Mouse (Mus musculus): Measurements from ENCODE around the gene Zfp644.
"Not testable (repeated sequence)": the region's sequence is repeated elsewhere in the genome, so short reads cannot be mapped to it uniquely, and the experiment has no call there.

Gene Zfp644

DNA sequence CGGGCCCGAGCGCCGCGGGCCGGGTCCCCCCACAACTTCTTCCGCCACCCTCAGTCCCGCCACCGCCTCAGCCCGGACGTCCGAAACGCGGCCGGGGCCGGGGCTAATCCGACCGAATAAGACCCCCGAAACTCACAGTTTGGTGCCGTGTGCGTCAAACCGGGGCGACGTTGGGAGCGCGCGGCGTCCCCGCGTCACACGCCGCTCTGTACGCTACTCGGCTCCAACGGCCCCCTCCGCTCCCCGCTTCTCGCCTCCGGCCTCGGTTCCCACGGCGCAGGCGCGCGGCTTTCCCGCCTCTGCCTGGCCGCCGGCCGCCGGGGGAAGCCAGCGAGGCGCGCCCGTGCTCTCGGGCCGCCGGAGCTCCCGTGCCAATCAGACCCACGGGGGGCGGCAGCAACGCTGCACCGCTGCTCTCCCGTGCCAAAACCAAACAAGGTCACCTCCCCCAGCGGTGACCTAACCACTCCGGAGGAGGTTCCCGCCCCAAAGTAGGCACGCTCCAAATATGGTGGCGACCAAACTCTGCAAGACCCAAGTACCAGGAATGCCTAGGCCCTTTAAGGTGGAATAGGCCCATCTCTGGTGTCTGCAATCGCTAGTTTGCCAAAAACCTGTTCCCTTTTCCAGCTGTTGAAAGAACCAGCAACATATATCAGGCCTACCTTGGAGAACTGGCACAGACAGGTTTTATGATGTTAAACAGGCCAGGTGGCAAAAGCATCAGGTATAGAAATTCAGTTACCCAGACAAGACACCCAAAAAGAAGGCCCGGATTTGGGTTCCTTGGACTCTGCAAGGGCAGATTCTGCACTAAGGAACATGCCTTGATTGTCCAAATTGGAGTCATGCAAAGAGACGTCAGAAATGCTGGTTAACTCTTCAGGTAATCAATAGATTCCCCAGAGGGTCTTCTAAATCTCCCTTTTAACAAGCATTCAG, at the start of gene Zfp644:
Gene Zfp644, minus strand, starts transcription at position 892 of the 942 bp plus-strand sequence.
- peak; percentile 93 for DNase-seq

DNA sequence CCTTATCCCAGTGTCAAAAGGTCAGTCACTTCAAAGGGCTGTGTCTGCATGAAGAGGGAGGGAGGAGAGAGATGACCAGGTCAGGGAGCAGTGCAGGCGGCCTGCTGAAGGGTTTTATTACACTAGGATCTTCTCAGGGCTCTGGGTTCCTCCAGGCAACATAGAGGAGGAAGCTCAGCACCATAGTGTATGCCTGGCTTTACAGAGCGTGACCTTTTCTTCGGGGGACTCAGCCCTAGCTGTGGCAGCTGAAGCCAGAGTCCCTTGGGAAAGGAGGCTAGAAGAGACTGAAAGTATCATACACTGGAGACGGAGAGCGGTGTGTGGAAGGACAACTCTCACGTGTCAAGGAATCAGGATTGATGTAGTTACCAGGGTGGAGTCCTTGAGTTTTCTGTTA, 42.6 kb upstream of the Zfp644 start:
- no peak for DNase-seq

DNA sequence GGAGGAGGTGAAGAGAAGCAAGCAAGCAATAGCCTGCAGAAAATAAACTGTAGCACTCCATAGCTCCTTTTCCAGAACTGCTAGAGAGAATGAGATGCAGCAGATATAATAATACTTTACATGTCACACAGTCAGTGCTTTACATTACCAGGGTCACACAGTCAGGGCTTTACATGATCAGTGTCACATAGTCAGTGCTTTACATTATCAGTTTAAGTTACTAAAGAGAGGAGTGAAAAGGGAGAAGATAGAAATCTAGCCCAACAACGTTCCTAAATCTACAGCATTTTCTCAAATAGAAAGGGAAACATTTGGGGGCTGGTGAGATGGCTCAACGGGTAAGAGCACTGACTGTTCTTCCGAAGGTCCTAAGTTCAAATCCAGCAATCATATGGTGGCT, 26.4 kb upstream of the Zfp644 start:
- no peak for DNase-seq

DNA sequence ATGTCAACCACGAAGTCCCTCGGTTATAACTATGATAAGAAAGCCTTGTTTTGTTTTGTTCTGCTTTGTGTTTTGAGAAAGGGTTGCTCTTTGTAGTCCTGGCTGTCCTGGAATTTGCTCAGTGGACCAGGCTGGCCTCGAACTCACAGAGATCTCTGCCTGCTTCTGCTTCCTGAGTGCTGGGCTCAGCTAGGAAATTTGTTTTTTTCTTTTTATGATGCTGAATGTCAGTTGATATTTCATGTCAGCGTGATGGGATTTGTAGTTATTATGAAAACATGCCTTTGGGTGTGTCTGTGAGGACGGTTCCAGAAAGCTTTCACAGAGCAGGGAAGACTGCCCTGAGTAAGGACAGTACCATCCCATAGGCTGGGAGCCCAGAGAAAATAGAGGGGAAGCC, 25.7 kb upstream of the Zfp644 start:
- DNase-seq = no peak

DNA sequence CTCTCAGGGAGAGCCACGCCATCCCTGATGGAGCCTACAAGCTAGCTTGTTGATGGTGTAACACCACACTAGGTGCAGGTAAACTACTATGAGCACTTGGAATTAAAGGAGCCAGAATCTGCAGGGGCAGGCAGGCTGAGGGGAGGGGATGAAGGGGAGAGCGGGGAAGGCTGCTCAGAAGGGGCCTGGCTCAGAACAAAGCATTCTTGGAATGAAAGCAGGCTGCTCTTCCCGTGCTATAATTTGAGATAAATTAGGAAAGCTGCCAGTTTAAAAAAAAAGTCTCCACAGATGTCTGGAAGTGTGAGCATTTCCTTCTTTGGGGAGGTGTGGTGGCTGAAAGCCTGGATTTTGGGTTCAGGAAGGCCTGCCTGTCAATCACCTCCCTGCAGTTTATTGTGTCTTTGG, 14.8 kb upstream of the Zfp644 start:
- peak; percentile 21 for DNase-seq

DNA sequence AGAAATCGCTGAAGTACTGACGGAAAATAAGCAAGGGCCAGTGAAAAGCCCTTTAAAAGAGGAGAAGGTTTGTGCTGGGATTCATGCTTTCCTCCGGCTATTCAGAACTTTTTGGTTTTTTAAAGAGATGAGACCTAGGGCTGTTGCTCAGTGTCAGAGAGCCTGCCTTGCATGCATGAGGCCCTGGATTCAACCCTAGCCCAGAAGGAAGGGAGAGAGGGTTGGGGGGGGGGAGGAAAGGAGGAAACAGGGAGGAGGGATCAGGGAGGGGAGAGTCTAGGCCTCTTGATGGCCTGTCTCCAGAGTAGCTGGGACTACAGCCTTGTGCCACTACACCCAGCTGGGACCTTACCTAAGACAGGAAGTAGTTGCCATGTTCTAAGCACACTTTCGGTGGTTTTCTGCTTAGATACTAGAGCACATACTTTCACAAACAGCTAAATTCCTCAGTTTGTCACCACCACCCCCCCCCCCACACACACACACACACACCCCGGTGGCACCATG, 14.2 kb upstream of the Zfp644 start:
- no peak for DNase-seq

DNA sequence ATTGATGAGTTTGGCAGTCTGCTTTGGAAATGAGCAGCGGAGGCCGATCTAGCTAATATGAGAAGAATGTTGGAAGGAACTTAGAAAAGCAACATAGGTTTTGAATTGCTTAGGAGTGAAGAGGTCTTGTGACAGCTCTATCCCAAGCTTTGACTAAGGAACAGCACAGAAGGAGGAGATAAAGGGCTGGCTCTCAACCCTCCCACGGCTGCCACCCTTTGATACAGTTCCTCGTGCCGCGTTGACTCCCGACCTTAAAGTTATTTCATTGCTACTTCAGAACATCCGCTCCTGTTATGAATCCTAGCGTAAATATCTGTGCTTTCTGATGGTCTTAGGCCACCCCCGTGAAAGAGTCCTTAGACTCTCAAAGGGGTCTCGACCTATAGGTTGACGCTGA, 13.5 kb upstream of the Zfp644 start:
- no peak for DNase-seq

DNA sequence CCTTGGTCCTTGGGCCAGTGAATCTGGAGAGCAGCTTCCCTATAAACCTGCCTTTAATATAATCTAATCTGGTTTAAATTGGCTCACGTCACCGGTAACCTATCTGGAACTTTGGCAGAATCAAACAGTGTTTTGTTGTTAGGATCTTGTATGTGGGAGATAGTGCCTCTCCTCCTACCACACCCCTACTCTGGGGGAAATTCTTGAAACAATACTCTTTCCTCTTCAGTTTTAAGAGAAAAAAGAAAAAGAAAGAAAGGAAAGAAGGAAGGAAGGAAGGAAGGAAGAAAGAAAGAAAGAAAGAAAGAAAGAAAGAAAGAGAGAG, 13.0 kb upstream of the Zfp644 start:
- no peak for DNase-seq

DNA sequence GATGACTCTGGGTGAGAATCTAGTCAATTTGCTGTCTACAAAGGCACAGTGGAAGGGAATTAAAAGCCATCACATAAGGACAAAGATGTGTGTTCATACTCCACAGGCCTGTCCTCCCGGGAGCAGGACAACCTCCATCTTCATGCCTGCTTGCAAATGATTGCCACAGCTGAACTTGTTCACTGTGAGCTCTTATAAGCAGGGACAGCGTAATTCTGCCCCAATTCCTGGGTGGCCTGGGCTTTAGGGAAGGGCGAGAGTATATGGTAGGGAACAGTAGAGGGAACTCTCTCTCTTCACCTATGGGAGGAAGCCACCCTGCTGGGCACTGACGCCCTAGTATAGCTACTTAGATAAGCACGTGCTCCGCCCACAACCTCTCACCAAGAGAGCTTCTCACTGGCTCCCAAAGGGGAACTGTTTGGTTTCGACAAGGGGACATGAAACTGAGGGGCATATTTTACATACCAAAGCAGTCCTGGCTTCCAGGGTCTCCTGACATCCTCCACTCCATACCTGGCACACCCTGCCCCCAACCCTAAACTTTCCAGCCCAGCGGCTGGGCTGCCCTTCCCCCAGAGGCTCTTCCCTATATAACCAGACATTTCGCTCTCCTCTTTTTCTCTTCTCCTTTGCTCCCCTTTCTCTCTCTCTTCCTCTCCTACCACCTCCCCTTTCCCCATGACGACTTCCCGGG, 12.4 kb upstream of the Zfp644 start:
- no peak for DNase-seq

DNA sequence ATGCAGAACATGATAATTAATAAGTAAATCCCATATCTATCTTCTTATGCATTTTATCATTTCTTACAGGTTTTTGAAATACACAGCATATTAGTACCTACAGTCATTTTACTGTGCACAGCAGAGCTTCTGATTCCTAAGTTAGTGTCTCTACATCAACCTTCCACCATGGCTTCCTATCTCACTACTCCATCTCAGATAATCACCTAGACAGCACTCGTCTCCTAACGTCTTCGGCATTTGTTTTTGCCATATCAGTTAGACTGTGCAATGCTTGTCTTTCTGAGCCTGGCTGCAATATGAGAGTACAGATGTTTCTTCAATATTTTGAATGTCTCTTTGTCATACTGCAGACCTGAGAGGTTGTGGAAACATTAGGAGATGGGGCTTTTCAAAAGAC, 9.3 kb upstream of the Zfp644 start:
- DNase-seq = no peak

DNA sequence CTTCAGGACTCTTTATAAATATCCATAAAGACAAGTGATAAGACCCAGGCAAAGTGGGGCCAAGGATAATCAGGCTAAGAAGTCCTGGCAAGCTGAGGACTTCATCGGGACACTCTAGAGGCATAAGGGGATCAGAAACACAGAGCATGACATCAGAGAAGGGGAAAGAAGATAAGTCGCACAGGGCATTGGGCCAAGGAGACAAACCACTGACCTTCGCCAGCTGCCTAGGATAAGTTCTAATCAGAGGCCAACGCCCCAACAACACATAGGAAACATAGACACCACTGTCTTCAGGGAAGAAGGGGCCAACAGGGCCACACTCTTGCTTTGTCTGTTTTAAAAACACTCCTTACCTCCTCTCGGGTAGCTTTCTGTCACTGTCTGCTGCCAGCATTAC, 8.1 kb upstream of the Zfp644 start:
- DNase-seq = no peak

DNA sequence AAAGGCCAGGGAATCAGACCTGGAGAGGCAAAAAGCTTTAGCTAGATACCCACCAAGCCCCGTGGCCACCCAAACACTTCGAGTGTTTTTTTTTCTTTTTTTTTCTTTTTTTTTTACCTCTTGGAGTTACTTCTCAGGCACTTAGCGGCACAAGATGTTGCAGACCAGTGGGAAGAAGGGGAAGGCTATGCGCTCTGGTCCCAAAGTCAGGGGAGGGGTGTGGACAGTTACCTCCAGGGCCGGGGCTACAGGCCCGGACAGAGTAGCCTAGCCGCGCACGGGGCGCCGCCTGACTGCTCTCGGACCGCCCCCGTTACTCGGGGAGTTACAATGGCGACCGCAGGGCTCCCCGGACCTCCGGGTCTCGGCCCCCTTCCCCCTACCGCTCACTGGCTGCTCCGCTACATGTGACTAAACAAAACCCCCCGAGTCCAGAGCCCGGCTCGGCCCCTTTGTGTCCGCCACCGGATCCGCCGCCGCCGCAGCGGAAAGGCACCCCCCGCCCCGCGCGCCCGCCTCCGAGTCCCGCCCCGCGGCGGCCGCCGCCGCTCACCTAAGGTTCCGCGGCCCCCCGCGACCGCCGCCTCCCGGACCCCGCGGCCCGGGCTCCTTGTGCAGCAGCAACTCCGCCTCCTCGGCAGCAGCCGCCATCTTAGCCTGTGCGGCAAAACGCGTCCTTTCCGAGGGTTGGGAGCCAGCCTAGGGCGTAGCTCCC, 1.2 kb downstream of the Zfp644 start:
- peak; percentile 85 for DNase-seq

DNA sequence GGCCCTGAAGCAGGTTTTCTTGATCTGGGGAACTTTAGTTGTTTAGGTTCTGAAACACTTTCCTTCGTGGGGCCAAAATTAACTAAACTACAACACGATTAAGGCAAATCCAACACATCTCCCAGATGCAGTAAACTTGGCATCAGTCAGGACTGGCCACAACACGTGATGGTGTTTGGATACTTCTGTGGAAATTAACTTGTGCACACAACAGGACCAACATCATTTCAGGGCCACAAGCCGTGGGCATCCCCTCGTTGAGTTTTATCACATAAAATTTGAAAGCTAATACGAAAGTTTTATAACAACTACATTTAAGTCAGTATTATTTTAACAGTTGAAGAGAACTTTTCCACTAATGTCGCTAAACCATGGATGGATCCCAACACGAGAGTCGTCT, 1.9 kb downstream of the Zfp644 start:
- no peak for DNase-seq

DNA sequence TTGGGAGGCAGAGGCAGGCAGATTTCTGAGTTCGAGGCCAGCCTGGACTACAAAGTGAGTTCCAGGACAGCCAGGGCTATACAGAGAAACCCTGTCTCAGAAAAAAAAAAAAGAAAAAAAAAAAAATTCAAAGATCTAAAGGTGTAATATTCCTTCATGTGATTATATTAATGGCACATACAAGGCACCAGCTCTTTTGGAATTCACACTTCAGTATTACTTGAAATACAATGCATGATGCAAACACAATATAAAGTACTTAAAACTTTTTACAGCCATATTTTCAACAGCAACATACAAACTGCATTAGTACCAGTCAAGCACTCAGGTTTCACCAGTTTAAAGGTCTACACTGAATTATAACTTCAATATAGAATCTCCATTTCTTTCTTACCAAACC, 2.4 kb downstream of the Zfp644 start:
- DNase-seq = no peak

DNA sequence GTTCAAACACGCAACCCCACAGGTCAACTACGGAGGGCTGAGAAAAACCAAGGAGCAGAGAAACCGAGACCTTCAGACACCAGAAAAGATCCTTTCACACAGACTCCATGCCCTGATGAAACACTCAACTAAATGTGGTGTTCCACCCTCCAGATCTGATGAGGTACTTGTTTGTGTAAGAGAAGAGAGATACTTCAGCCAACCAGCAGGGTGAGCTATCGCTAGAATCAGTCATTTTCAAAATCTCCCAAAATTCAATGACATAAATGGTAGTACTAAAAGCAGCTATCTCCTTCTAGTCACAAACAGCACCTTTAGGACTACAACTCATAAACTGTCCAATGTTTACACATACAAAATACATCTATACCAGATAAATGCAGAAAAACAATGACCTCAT, 4.1 kb downstream of the Zfp644 start:
- no peak for DNase-seq

DNA sequence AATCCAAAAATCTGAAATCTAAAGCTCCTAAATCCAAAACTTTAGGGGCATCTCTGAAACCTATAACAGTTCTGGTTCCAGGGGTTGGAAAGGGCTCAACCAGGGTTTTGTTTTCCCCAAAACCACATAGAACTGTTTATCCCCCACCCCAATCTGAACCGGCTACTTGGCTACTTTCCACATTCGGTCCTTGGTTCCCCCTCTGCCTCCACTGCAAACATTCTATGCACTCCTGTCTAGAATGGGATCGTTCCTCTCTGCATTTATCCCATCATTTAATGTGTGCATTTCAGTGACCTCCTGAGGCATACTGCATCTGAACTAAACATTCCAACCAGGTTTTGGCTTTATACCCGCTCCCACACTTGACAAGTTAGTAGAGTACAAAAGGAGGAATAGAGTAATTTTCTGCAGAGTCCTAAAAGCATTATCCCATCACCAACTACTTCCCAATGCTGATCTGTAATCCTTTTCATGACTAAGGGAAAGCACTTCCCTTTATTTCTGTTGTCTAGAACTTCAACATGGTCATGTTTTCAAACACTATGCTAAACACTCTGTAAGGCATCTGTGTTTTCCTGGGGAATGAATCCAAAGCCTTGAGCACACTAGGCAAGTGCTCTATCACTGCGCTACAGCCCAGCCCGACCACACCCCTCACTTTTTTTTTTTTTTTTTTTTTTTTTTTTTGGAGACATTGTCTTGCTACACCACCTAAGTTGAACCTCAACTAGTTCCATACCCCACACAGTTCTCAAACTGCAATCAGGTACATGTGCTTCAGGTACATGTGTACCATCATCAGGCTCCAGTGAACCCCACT, 16.2 kb downstream of the Zfp644 start:
- no peak for DNase-seq

DNA sequence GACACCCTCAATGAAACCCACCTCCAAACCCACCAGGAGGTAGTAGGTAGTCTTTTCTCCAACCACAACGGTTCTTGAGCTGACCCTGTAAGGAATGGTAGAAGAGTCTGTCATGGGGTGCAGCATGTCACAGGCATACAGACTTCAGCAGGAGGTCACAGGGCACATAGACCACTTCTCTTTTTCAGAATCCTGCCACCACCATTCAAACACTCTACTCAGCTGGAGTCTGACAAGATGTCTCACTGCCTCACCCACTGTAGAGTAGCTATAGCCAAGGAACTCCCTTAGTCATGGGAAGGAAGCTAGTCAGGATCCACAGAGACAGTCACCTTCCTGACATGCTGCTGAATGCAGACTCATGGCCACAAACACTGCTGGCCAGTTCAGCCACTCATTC, 17.4 kb downstream of the Zfp644 start:
- no peak for DNase-seq

DNA sequence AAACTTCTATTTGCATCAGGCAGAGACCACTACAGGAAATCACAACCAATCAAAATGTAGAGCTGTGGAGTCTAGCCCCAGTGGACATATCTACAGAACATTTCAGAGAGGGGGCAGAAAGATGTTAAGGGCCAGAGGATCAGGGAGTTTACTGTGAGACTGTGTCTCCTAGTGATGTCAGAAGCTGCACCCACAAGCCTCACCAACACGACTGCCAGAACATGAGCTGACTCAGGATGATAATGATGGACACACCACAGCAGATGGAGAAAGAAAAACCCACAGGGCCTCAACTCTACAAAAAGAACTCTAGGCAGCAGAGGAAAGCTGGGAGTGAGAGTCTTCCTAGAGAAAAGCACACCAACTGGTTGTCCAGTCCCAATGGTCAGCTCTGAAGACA, 18.3 kb downstream of the Zfp644 start:
- not testable (repeated sequence) for DNase-seq

DNA sequence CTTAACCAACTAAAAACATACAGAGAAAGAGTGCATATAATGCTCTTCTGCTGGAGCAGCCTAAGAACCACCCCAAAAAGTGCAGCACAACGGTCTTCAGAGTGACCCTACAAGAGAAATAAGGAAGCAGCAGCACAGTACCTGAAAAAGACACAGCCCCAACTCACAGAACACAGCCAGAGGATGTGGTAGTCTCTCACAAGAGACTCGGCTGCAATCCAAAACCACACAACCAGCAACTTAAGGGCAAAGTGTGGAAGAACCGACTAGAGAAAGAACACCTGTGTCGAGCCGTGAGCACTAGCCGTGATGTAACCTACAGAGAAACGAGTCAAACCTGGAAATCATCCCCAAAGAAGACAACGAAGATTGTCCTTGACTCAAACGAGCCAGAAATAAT, 20.3 kb downstream of the Zfp644 start:
- DNase-seq = no peak

DNA sequence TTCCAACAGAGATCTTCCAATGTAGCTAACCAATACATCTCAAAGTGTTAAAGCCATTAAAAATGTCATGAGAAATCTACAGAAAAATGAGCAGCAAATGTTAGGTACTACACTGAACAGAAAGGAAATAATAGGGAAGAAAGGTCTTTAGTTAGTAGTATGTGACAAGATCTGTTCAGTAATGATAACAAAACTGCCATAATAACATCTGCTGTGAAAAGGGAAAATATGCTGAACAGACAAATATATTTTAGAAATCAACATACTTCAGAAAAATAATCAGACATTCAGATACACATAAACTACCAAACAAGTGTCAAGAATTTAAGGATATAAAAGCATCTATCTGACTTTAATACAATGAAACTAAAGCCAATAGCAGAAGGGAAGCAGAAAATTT, 24.5 kb downstream of the Zfp644 start:
- no peak for DNase-seq

DNA sequence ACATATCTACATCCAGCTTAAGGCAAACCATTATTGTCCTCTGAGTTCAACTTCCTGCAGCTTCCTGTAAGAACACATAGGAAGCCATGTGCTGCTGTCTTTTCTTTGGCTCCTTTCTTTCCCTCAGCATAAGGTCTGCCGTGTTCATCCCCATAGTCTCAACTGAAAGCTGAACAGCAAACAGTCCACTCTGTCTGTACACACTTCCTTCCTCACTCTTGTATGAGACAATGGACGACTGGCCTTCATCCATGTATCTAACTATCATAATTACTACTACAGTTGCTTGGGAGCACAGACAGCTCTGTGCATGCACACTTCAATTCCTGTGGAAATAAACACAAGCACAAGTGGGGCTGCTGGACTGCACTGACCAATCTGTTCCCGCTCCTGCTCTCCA, 25.2 kb downstream of the Zfp644 start:
- peak; percentile 14 for DNase-seq

DNA sequence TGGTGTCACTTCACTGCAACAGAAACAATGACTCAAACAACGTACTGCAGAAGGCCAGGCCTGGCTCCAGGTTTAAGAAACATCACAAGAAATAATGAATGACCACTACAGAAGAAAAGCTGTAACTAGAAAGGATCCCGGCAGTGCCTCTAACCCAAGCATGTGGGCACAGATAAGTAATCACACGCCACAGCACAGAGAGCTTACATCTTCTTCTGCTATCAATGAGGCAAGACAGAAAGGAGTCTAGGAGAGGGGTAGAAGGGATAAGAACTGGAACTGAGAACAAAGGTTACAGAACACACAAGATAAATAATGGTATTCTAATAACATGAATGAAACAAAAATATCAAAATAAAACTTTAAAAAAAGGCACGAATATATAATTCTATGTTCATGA, 32.2 kb downstream of the Zfp644 start:
- DNase-seq = no peak

DNA sequence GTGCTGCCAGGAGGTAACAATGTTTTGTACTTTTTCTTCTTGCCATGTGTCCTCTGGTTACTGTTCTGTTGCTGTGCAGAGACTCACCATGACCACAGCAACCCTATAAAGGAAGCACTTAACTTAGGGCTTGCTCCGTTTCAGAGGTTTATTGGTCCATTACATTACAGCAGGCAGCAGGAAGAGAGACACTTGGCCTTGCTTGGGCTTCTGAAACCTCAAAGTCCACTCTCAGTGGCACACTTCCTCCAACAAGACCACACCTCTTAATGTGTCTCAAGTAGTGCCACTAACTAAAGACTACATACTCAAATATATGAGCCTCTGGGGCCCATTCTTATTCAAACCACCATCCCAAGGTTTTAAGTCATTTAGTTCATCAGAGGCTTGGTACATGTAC, 36.2 kb downstream of the Zfp644 start:
- no peak for DNase-seq
